Mouse (Mus musculus) neutrophil, adult 5-6 weeks (primary cell): Measurements from ENCODE around the gene Kat8. TPM values are rescaled to one million over a fixed set of nuclear protein-coding genes. Genes with fewer than 3 reads are reported as not detected.
"Not testable (repeated sequence)": the region's sequence is repeated elsewhere in the genome, so short reads cannot be mapped to it uniquely, and the experiment has no call there.

Experiments used
- ATAC-seq: fragments of 151-379, 151-347 bp; 2 replicates; pipeline ENCODE4 v1.8.0; 2017; ENCODE audit warnings: mild to moderate bottlenecking, moderate TSS enrichment; ENCODE audit not compliant: insufficient number of reproducible peaks, poor library complexity, low FRiP score, severe bottlenecking; ENCODE audit errors: extremely low read depth
- total RNA-seq: library from RNA; stranded (forward); fragments of 200-1000 nt; gene quantifications from 2 replicates; pipeline ENCODE4 v1.2.3, GENCODE M21; 2017

The Kat8 gene
- total RNA-seq, 1 experiment from 2014 or later = 50.2 TPM

- ATAC-seq = no peak
These were observed 14.5 kb downstream of the Kat8 start for GRCm38 (mm10) chr7:127926846-127927245.

- no peak for ATAC-seq
These were observed 15.4 kb downstream of the Kat8 start for GRCm38 (mm10) chr7:127927726-127928125.

- ATAC-seq = no peak
These were observed 16.3 kb downstream of the Kat8 start for GRCm38 (mm10) chr7:127928596-127928995.

- ATAC-seq = no peak
These were observed 17.6 kb downstream of the Kat8 start, which contains the start of gene Prss8 for GRCm38 (mm10) chr7:127929923-127930322. Gene Prss8, minus strand, starts transcription at chr7:127930104.

- ATAC-seq = no peak
These were observed 18.3 kb downstream of the Kat8 start for GRCm38 (mm10) chr7:127930636-127931035.

GRCm38 (mm10) chr7:127931351-127932135 is 19.2 kb downstream of the Kat8 start:
- no peak for ATAC-seq

- no peak for ATAC-seq
These were observed 20.1 kb downstream of the Kat8 start for GRCm38 (mm10) chr7:127932273-127933031.

- no peak for ATAC-seq
These were observed 21.8 kb downstream of the Kat8 start for GRCm38 (mm10) chr7:127934075-127934474.

- ATAC-seq = peak; percentile 97
These were observed 22.9 kb downstream of the Kat8 start for GRCm38 (mm10) chr7:127935028-127935722.

GRCm38 (mm10) chr7:127935748-127936159 is 23.4 kb downstream of the Kat8 start:
- ATAC-seq = no peak

GRCm38 (mm10) chr7:127936216-127936884 is 24.0 kb downstream of the Kat8 start:
- ATAC-seq = no peak

GRCm38 (mm10) chr7:127942097-127942496 is 29.8 kb downstream of the Kat8 start:
- not testable (repeated sequence) for ATAC-seq

GRCm38 (mm10) chr7:127944614-127945013 is 32.3 kb downstream of the Kat8 start:
- no peak for ATAC-seq

- ATAC-seq = no peak
These were observed 34.2 kb downstream of the Kat8 start, which contains the start of gene Prss36 for GRCm38 (mm10) chr7:127946470-127947023. Gene Prss36, minus strand, starts transcription at chr7:127946725.

GRCm38 (mm10) chr7:127952864-127953581 is 40.7 kb downstream of the Kat8 start:
- peak; percentile 33; the same call in 1 of the 2 replicates for ATAC-seq

GRCm38 (mm10) chr7:127959364-127959763 is 47.0 kb downstream of the Kat8 start:
- ATAC-seq = no peak

GRCm38 (mm10) chr7:127966371-127966918 is 54.1 kb downstream of the Kat8 start:
- no peak for ATAC-seq
